Mouse (Mus musculus) forebrain, embryonic 14.5 days (tissue): ENCODE measurements around the gene Slit1. TPM values are rescaled to one million over a fixed set of nuclear protein-coding genes. Genes with fewer than 3 reads are reported as not detected.

Experiments
- ATAC-seq: fragments of 200-750 bp; cut with Nextera tagmentation; 2 replicates; pipeline ENCODE4 v1.8.0; 2017; ENCODE audit warnings: mild to moderate bottlenecking, moderate library complexity
- DNase-seq: peaks from one replicate; pipeline ENCODE4 v3.0.0-alpha.2; 2015; ENCODE audit warnings: low spot score
- H3K27ac ChIP-seq: fragments of 300-500 bp; sonication (generic); 2 replicates; pipeline ENCODE4 v1.5.1; 2014; ENCODE audit warnings: low read depth, mild to moderate bottlenecking, control low read depth, low read length, moderate library complexity
- H3K27me3 ChIP-seq: fragments of 300-500 bp; sonication (generic); replicated peaks from 2 replicates; pipeline ENCODE4 v1.6.1; 2014; ENCODE audit warnings: low read length, control low read depth, mixed read lengths; ENCODE audit not compliant: control insufficient read depth, insufficient read depth
- H3K36me3 ChIP-seq: fragments of 300-500 bp; sonication (generic); 2 replicates; pipeline ENCODE4 v1.6.1; 2014; ENCODE audit warnings: low read length, control low read depth; ENCODE audit not compliant: control insufficient read depth, insufficient read depth
- H3K4me1 ChIP-seq: fragments of 300-500 bp; sonication (generic); 2 replicates; pipeline ENCODE4 v1.6.1; 2014; ENCODE audit warnings: antibody characterized with exemption, low read length, control low read depth; ENCODE audit not compliant: control insufficient read depth, insufficient read depth
- H3K4me2 ChIP-seq: fragments of 300-500 bp; sonication (generic); 2 replicates; pipeline ENCODE4 v1.6.1; 2014; ENCODE audit warnings: mild to moderate bottlenecking, control low read depth, low read length
- H3K4me3 ChIP-seq: fragments of 300-500 bp; sonication (generic); 2 replicates; pipeline ENCODE4 v1.5.1; 2014; ENCODE audit warnings: low read depth, low read length, control low read depth
- H3K9ac ChIP-seq: fragments of 300-500 bp; sonication (generic); 2 replicates; pipeline ENCODE4 v1.6.1; 2014; ENCODE audit warnings: mild to moderate bottlenecking, low read length, control low read depth, moderate library complexity
- H3K9me3 ChIP-seq: fragments of 300-500 bp; sonication (generic); replicated peaks from 2 replicates; pipeline ENCODE4 v1.6.1; 2016; ENCODE audit warnings: low read length, control low read depth, mixed read lengths; ENCODE audit not compliant: control insufficient read depth
- WGBS: fragments of 180-500 bp; shearing (Covaris S2); extraction: QIAGEN DNeasy Blood & Tissue Kit; methylation state at CpG from one replicate; pipeline ENCODE4 v1.1.7; 2014; 5-methylcytosine and 5-hydroxymethylcytosine counted together
- polyA plus RNA-seq: library from polyadenylated mRNA; unstranded; fragments of >200 nt; fragmentation: Nextera tagmentation; extraction: Ambion mirVana; gene quantifications from 2 replicates; pipeline ENCODE4 v1.2.1, GENCODE M21; 2014

Slit1 gene
- polyA plus RNA-seq, 1 experiment from 2014 or later: 13.5 TPM

- Histone ChIP-seq H3K9me3 (no peaks in the 10 kb centered on the region), H3K27me3 (no peaks in the 10 kb centered on the region), H3K27ac (no peak overlapping the region), H3K4me3 (no peak overlapping the region), H3K4me1 (peaks cover 44% of the 10 kb centered on the region), H3K4me2 (no peak overlapping the region), H3K36me3 (no peaks in the 10 kb centered on the region), H3K9ac (no peak overlapping the region)
- ATAC-seq (no peak), DNase-seq (no peak)
- WGBS: 80% methylated on average over 4 of the region's 4 CpGs
Measured at GRCm38 (mm10) chr19:41674366-41674765, 69.1 kb downstream of the Slit1 start.

- H3K4me3 ChIP-seq: no peak overlapping the region
- no peak overlapping the region for H3K4me2 ChIP-seq
- DNase-seq (peak; percentile 49), ATAC-seq (peak; percentile 38; the same call in 1 of the 2 replicates)
- no peak overlapping the region for H3K9ac ChIP-seq
- peak overlapping the region; percentile 15; the same call in 1 of the 2 replicates for H3K27ac ChIP-seq
- no peaks in the 10 kb centered on the region for H3K36me3 ChIP-seq
- H3K9me3 ChIP-seq: no peaks in the 10 kb centered on the region
- H3K27me3 ChIP-seq: no peaks in the 10 kb centered on the region
- H3K4me1 ChIP-seq: peaks cover 36% of the 10 kb centered on the region
- WGBS: 30% methylated on average over 4 of the region's 4 CpGs
Measured at GRCm38 (mm10) chr19:41672836-41673235, 70.6 kb downstream of the Slit1 start.

- Histone ChIP-seq H3K9me3 (no peaks in the 10 kb centered on the region), H3K4me3 (no peak overlapping the region), H3K4me1 (peaks cover 29% of the 10 kb centered on the region), H3K27ac (no peak overlapping the region), H3K27me3 (0 out of 2 replicates have a peak, but pooled peaks cover 3% of the 10 kb centered on the region), H3K4me2 (no peak overlapping the region), H3K36me3 (no peaks in the 10 kb centered on the region), H3K9ac (no peak overlapping the region)
- 54% methylated on average over 7 of the region's 7 CpGs for WGBS
- DNase-seq (no peak), ATAC-seq (no peak)
Measured at GRCm38 (mm10) chr19:41670931-41671330, 72.5 kb downstream of the Slit1 start.

GRCm38 (mm10) chr19:41670473-41670872 lies 73.0 kb downstream of the Slit1 start:
- Histone ChIP-seq H3K4me2 (no peak overlapping the region), H3K9me3 (no peaks in the 10 kb centered on the region), H3K27ac (peak overlapping the region; percentile 56; the same call in 1 of the 2 replicates), H3K36me3 (no peaks in the 10 kb centered on the region), H3K4me3 (no peak overlapping the region), H3K27me3 (0 out of 2 replicates have a peak, but pooled peaks cover 3% of the 10 kb centered on the region), H3K9ac (no peak overlapping the region), H3K4me1 (peaks cover 27% of the 10 kb centered on the region)
- no peak for DNase-seq
- 47% methylated on average over 5 of the region's 5 CpGs for WGBS
- ATAC-seq: no peak

- Histone ChIP-seq H3K27ac (peak overlapping the region; percentile 56), H3K9me3 (no peaks in the 10 kb centered on the region), H3K36me3 (no peaks in the 10 kb centered on the region), H3K27me3 (peaks cover 5% of the 10 kb centered on the region; the same call in 1 of the 2 replicates), H3K4me2 (no peak overlapping the region), H3K4me1 (peaks cover 25% of the 10 kb centered on the region), H3K9ac (0 out of 2 replicates have a peak overlapping the region, but pooled peaks have one; percentile 13), H3K4me3 (no peak overlapping the region)
- DNase-seq (peak; percentile 46), ATAC-seq (peak; percentile 30)
- 16% methylated on average over 12 of the region's 12 CpGs for WGBS
Measured at GRCm38 (mm10) chr19:41669747-41670342, 73.6 kb downstream of the Slit1 start.

- WGBS: 36% methylated on average over 6 of the region's 6 CpGs
- Histone ChIP-seq H3K27me3 (peaks cover 8% of the 10 kb centered on the region), H3K9ac (no peak overlapping the region), H3K4me1 (peaks cover 34% of the 10 kb centered on the region), H3K27ac (no peak overlapping the region), H3K9me3 (no peaks in the 10 kb centered on the region), H3K36me3 (no peaks in the 10 kb centered on the region), H3K4me2 (no peak overlapping the region), H3K4me3 (no peak overlapping the region)
- DNase-seq (no peak), ATAC-seq (no peak)
Measured at GRCm38 (mm10) chr19:41667591-41667990, 75.9 kb downstream of the Slit1 start.

GRCm38 (mm10) chr19:41665941-41666340 lies 77.5 kb downstream of the Slit1 start:
- ATAC-seq: no peak
- Histone ChIP-seq H3K4me3 (no peak overlapping the region), H3K4me1 (peaks cover 35% of the 10 kb centered on the region)

GRCm38 (mm10) chr19:41663506-41664242 lies 79.8 kb downstream of the Slit1 start:
- Histone ChIP-seq H3K9ac (0 out of 2 replicates have a peak overlapping the region, but pooled peaks have one; percentile 29), H3K4me1 (peaks cover 25% of the 10 kb centered on the region), H3K27ac (peak overlapping the region; percentile 44; the same call in 1 of the 2 replicates), H3K4me3 (no peak overlapping the region), H3K27me3 (peaks cover 15% of the 10 kb centered on the region), H3K9me3 (no peaks in the 10 kb centered on the region), H3K4me2 (no peak overlapping the region), H3K36me3 (no peaks in the 10 kb centered on the region)
- WGBS: 8% methylated on average over 13 of the region's 13 CpGs
- 0 out of 2 replicates have a peak, but pooled peaks have one; percentile 30 for ATAC-seq
- DNase-seq: peak; percentile 46

More at GRCm38 (mm10) chr19:41665941-41666340, 77.5 kb downstream of the Slit1 start:
- no peak for DNase-seq
- Histone ChIP-seq H3K27ac (no peak overlapping the region), H3K4me2 (no peak overlapping the region), H3K9ac (no peak overlapping the region), H3K9me3 (no peaks in the 10 kb centered on the region), H3K27me3 (peaks cover 11% of the 10 kb centered on the region), H3K36me3 (no peaks in the 10 kb centered on the region)
- WGBS: 79% methylated on average over 4 of the region's 4 CpGs

- H3K4me2 ChIP-seq: no peak overlapping the region
- H3K36me3 ChIP-seq: no peaks in the 10 kb centered on the region
- 56% methylated on average over 13 of the region's 13 CpGs for WGBS
- DNase-seq: no peak
- H3K9ac ChIP-seq: no peak overlapping the region
- H3K9me3 ChIP-seq: no peaks in the 10 kb centered on the region
- peaks cover 40% of the 10 kb centered on the region for H3K4me1 ChIP-seq
- peaks cover 15% of the 10 kb centered on the region for H3K27me3 ChIP-seq
- ATAC-seq: no peak
- no peak overlapping the region for H3K4me3 ChIP-seq
- no peak overlapping the region for H3K27ac ChIP-seq
Measured at GRCm38 (mm10) chr19:41661466-41661865, 82.0 kb downstream of the Slit1 start.
